Mouse (Mus musculus) large intestine, adult 2 months (tissue): Measurements from ENCODE around the gene Fam155a. TPM values are rescaled to one million over a fixed set of nuclear protein-coding genes. Genes with fewer than 3 reads are reported as not detected.
"Not testable (repeated sequence)": the region's sequence is repeated elsewhere in the genome, so short reads cannot be mapped to it uniquely, and the experiment has no call there.

Experiments
- DNase-seq: peaks from one replicate; pipeline ENCODE4 v3.0.0-alpha.2; 2012; ENCODE audit warnings: low read depth, low spot score
- WGBS: fragments of 180-500 bp; shearing (Covaris S2); methylation state at CpG from one replicate; pipeline ENCODE4 v1.1.7; 2018; 5-methylcytosine and 5-hydroxymethylcytosine counted together
- polyA plus RNA-seq: library from polyadenylated mRNA; depleted of rRNA; stranded (reverse); fragments of >200 nt; gene quantifications from 2 replicates; pipeline ENCODE4 v1.2.3, GENCODE M21; 2012

Gene Fam155a
- polyA plus RNA-seq, 1 experiment, result 0.30 TPM

DNA sequence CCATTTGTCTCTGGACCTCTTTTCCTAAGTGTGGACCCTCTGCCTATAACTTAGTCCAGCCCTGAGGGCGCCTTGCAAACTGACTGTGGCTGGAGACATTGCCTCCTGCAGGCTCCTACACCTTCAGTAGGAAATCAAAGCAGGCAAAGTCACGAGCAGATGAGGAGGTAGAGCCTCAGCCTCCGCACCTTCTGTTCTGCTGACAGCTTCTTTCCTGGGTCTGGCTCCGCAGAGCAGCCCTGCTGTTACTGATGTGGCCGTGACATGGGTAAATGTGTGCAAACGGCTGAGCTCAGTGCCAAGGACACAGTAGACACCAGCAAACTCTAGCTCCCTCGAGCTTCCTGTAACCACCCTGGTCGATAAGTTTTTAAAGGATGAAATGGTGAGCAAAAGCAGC, 63.5 kb downstream of the Fam155a start:
- WGBS, result 65% methylated on average over 8 of the region's 8 CpGs
- DNase-seq, result no peak

DNA sequence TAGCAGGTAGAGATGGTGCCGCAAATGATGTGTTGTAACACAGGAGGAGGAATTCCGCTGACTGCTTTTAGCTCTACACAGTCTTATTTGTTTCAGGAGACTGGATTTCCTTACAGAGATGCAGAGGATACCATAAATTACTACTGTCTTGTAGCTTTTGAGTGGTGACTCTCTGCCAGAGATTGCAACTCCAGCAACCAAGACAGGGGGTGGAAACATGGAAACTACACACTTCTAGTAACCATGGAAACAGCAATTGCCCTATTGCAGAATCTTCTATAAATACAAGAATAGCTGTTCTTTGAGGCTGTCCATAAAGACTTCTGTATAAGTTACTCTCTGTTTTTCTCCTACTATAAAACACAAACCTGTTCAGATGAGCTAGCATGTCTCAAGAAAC, 76.2 kb downstream of the Fam155a start:
- no peak for DNase-seq
- WGBS, result 79% methylated on average over 2 of the region's 2 CpGs

DNA sequence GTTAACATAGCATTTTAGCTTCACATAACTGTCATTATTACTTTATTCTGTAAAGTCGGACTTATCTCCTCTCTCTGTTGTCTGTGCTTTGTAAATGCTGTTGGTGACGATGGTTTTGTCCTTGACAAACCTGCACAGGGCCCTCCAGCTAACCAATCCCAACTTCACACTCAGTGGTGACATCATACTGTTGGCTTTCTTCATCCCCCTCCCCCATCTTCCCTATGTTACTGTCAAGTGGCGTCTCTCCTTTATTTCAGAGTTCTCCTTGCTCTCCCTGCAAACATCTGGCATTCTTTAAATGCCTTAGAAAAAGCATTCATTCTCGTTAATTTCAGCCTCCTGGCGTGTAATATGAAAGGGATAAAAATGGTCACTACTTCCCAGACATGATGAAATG, 78.6 kb downstream of the Fam155a start:
- DNase-seq, result no peak
- 31% methylated on average over 5 of the region's 5 CpGs for WGBS

DNA sequence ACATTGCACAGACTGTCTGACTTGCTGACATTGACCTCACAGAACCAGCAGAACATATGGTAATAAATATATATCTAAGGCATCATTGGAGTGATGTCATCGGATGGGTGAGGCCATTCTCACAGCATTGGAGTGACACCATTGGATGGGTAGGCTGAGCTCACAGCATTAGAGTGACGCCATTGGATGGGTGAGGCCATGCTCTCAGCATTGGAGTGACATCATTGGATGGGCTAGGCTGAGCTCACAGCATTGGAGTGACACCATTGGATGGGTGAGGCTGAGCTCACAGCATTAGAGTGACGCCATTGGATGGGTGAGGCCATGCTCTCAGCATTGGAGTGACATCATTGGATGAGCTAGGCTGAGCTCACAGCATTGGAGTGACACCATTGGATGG, 110.9 kb downstream of the Fam155a start:
- DNase-seq, result not testable (repeated sequence)
- WGBS, result 79% methylated on average over 3 of the region's 3 CpGs

DNA sequence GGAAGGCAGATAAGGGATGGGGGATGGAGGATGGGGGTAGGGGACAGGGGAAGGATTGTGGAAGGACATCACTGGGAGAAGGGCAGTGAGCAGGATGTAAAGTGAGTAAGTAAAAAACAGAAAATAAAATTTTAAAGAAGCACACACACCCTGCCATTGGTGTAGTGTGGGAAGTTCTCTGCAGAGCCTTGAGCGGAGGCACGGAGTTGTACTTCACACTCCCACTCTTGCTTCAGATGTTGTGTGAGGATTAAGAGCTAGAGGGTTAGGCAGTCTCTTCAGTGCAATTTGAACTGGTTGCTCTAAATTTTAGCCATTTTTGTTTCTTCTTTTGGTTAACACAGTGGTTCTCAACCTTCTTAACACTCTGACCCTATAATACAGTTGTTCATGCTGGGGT, 114.1 kb downstream of the Fam155a start:
- no peak for DNase-seq
- WGBS, result 94% methylated on average over 2 of the region's 2 CpGs

DNA sequence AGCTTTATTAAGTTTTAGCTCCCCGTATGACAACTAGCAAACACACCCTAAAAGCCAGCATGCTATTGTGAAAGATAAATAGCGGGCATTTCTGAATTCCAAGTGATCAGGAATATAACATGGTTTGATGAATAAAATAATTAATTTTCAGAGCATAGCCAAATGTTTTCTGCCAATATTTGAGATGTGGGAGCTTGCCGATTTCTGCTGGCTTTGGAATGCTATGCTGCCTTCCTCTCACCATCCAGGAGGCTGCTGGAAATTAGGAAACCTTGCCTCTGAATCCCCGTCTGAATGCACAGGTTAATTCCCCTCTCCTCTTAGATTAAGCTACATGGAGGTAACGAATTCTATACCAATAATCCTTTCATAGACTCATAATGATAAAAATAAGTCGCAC, 116.1 kb downstream of the Fam155a start:
- WGBS, result 76% methylated on average over 6 of the region's 6 CpGs
- DNase-seq, result no peak

DNA sequence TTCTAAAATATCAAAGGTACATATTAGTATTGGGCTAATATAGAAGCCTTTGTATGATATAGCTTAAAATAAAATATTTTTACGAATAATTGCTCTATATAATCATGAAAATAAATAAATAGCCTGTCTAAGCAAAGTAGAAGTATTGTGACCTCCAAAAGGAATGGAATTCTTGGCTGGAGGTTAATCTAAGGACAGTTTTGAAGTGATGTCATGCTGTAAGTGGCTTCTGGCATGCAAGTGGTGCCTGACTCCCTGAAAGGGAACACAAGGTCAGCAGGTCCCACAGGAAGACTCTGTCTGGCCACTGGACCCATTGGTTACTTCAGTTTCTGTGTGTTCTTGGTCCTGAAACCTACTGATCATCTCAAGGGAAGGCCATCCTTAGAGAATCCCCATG, 117.3 kb downstream of the Fam155a start:
- no peak for DNase-seq
- WGBS, result 9% methylated on average over 1 of the region's 1 CpGs

DNA sequence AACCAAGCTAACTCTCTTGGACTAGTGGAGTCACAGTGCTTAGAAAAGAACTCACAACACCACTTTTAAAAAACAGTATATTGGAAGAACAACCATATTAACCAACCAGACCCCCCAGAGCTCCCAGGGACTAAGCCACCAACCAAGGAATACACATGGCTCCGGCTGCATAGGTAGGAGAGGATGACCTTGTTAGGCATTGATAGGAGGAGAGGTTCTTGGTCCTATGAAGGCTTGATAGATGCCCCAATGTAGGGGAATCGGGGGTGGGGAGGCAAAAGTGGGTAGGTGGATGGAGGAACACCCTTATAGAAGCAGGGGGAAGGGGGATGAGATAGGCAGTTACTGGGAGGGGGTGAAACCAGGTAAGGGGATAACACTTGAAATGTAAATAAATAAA, 132.8 kb downstream of the Fam155a start:
- WGBS, result 84% methylated on average over 2 of the region's 2 CpGs

DNA sequence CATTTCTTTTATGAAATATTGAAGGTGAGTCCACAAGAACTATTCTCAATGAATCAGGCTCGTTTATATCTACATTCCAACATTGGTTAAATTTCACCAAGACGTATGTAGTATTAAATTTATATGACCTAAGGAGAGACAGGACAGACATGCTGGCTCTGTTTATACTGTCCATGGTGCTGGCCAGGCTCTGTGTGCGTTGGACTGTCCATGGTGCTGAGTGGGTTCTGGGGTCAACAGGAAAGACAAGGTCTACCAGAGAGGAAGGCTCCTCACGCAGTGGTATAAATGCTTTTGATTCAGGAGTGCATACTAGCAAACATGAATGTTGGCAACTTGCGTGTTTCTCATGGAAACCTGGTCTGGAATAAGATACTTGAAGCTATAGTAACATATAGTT, 135.7 kb downstream of the Fam155a start:
- DNase-seq, result no peak
- 52% methylated on average over 5 of the region's 5 CpGs for WGBS

More for the DNA sequence above, 132.8 kb downstream of the Fam155a start:
- no peak for DNase-seq

DNA sequence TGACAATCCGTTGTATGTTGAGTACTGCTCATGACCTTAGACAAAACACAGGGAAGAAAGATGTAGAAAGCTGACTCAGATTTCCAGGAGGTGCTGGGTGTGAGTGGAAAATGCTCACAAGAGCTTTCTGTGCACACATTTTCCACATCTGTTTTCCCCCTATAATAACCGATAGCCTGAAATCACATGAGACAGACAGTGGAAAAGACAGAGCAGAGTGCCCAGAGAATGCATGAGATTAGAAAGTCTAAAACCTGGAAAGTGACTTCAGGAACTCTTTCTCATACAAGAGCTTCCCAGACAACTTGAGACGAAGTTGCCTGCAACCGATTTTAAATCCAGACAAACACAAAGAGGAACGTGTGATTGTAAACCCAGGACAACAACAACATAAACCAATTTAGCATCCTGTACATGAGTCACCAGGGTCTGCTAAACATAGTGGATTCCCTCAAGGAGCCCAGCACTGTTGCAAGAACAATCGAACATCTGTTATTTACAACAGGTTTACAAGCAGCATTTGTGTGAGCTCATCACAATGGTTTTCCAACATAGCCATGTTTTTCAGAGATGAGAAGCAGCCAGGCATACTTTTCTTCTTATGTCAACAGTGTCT, 163.8 kb downstream of the Fam155a start:
- WGBS, result 58% methylated on average over 6 of the region's 6 CpGs
- no peak for DNase-seq

DNA sequence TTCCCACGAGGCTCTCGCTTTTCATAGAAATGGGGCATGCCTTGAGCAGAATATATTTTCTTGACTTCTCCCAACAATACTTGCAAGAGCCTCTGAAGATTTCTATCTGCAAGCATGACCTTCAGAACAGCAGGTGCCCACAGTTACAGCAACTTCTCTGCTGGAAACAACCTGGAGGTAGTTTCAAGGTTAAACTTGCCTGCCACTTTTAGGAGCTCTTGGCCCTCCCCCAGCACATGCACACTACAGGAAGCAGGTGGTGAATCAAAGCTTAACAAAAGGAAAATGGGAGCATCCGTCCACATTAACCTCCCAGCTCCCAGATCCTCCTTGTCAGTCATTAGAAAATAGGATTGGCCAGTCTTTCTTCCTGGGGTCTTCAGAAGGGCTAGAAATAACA, 175.0 kb downstream of the Fam155a start:
- DNase-seq, result no peak
- 48% methylated on average over 3 of the region's 3 CpGs for WGBS

DNA sequence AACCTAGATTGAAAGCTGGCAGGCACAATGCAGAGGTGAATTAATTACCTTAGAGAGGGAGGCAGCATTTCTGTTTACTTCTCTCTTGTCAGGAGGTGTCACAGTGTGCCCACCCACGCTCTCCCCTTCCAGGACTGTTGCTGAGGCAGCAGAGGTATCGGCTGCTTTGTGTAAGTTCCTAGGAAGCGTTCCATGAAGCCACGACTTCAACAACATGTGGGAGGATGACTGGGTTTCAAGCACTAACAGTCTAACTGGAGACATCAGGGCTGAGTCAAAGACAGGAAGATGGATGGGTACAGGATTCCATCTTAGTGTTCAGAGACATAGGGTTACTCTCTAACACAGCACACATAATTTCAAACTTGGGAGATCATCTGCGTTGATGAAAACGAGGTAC, 189.1 kb downstream of the Fam155a start:
- 60% methylated on average over 6 of the region's 6 CpGs for WGBS
- no peak for DNase-seq

DNA sequence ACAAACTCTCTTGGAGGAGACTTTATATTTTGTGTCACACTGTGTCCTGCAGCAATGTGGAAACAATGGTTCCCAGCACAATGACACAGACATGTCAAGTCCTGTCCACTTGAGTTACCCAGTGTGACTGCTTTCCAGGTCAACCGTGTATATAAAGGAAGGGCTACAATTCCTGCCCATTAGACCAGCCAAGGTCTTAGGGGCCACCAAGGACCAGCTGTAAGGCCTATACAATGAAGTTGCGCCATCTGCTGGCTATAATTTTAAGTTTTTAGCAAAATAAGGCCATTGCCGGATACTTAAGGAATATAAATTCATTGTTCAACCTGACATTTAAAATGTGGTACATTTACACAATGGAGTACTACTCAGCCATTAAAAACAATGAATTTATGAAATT, 190.8 kb downstream of the Fam155a start:
- no peak for DNase-seq
- 32% methylated on average over 3 of the region's 3 CpGs for WGBS

DNA sequence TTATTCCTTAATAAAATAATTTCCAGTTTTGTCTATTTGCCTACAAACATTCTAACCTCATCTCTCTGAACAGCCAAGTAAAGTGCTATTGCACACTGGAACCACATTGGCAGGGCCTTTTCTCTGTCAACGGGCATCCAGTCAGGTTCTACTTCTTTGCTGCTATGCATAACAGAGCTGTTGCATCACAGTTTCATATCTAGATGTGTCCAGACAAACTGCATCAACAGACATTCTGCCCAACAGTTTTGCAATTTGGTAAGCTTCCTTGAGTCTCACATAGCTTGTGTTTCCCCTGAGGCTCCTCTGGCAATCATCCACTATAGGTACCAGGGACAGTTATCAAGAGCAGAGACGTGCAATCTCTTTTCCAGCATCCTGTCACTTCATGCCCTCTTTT, 199.0 kb downstream of the Fam155a start:
- DNase-seq, result no peak
- WGBS, result 84% methylated on average over 2 of the region's 2 CpGs

DNA sequence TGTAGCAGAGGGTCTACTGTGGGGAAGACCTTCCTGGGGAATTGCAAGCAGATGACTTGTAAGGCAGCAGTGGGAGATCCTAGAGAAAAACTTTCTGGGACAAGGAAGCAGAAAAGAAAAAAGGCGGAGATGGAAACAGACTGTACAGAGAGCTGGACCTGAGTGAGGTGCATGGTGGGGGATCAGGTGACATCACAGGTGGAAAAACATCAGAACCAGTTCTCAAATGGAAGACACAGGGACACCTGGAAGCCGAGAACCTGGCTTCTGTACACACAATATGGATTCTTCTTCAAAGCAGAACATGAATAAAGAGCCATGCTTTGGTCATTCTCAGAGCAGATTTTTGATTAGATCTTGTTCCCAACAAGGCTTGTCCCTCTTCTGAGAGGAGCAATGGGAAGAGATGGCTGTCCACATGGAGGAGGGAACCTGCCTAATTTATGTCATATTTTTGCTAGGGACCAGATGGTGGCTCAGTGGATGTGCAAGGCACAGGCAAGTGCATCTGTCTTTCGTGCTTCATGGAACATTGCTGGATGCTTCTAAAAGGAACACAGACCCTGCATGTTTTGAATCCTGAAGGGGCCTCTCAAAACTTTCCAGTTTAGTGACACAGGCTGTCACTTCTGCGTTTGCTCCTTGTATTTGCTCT, 201.3 kb downstream of the Fam155a start:
- DNase-seq, result no peak
- 67% methylated on average over 4 of the region's 4 CpGs for WGBS

DNA sequence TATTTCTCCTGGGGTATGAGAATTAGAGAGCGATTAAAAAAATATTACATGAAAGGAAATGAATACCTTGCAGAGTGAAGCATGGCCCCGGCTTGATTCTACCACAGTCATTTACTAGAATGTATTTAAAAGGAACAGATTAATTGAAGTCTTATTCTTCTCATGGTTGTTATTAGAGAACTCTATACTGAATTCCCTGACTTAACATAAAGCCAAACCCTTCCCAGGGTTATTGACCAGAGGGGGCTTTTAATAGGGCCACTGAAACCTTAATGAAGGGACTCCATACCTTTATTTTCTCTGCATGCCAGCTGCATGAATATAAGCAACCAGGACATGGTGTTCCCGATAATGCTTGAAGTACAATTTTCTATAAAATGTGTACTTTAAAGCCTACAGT, 221.8 kb downstream of the Fam155a start:
- DNase-seq, result no peak
- 90% methylated on average over 3 of the region's 3 CpGs for whole genome bisulfite sequencing

DNA sequence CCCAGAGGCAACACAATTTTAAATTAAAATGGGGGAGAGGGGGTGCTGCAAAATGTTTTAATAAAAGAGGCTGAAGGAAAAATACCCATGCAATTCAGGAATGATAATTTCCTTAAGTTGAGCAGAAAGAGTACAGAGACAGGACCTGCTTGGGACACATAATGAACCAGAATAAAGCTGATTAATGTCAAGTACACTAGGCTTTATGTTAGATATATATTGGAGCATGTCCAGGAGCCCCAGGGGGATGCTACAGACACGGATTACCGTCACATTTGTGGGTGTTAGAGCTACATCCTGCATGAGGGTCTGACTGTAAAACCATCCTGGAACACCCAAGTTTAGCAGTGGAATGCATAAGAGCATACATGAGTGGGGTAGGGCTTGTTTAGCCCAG, 223.4 kb downstream of the Fam155a start:
- 49% methylated on average over 2 of the region's 2 CpGs for WGBS
- DNase-seq, result no peak

DNA sequence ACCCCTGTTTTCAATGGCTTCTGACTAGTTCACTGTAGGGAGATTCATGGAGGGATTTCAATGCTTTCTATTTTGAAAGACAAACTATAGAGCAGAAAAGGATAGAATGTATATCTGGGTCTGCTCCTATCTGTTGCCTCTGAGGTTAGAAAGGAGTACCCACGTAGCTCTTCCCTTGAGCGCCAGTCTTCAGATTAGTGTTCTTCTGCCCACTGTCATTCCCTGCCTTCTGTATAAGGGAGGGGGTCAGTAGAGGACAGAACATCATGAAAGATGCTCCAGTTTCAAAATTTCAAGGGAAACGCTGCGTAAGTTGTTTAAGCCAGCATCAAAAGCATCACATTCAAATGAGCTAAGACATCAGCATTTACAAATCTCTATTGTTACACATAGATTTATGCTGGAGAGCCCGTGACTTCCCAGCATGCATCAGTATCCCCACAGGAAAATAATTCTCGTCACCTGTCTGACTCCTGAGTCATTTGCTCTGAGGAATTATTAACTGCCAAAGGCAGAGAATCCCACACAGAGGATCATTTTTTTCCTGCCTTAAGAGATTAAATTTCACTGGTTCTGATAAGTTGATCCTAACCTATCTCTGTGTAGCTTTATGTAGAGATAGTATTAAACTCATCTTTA, 223.9 kb downstream of the Fam155a start:
- WGBS, result 70% methylated on average over 6 of the region's 6 CpGs
- DNase-seq, result no peak

DNA sequence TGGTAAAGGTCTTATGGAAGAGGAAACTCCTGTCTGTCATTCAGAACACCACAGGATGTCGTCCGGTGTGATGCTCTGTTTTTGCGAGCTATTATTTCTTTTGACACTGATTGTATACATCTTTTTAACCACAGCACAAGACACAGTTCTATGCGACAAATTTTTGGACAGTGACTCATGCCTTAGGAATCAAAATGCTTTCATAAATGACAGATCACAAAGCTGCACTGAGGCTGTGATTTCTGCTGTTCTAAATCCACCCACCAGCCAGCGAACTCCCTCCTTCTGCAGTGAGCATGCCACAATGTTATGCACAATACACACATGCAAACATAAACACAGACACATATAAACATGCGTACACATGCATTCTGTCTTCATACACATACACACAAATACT, 224.5 kb downstream of the Fam155a start:
- WGBS, result 63% methylated on average over 6 of the region's 6 CpGs
- DNase-seq, result no peak

DNA sequence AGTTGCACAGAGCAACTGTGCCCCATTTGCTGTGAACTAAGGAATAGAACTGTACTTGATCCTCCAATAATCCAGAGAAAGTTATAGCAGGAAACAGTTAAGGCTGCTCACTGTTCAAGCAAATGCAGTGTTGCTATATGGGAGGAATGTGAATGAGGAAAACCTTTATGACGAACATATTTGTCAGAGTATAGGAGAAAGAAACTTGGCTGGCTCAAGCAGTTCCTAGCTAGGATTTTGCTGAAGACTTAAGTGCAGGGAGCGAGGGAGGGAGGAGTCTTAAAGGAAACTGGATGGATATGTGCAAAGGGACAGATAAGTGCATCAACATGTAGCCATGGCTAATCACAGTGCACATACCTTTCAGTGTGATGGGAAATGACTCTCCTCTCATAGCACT, 225.3 kb downstream of the Fam155a start:
- 50% methylated on average over 2 of the region's 2 CpGs for WGBS
- no peak for DNase-seq

DNA sequence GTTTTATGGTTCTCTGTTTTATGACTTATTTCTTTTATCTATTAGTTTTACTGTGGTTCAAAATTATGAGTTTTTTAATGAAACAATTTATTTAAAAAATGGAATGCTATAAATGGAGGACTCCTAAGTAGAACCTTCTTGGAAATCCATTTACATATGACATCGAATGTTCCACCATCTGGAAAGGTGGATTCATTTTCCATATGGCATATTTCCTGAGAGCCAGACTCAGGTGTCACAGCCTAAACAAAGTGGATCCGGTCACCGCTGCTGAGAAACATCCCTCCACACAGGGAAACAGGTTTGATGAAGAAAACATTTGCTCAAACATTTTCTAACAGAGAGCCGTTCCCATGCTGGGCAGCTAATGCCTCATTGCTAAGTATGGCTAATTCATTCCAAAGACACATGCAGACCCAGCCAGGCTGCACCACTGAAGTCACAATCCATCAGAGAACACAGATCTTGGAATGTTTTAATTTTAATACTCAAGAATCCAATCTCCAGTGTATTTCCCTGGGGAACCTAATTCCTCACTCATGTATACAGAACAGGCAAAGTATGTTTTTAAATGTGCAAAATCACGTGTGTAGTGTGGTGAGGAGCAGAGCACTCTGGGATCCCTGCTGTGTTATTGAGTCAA, 235.1 kb downstream of the Fam155a start:
- WGBS, result 69% methylated on average over 5 of the region's 5 CpGs
- DNase-seq, result no peak
